Mouse (Mus musculus): Measurements from ENCODE around the gene Cacna2d1. TPM values are rescaled to one million over a fixed set of nuclear protein-coding genes. Genes with fewer than 3 reads are reported as not detected.

Gene Cacna2d1
- polyA plus RNA-seq, 1 experiment from 2014 or later = 11.3 TPM

GRCm38 (mm10) chr5:16309168-16310006 lies 374.9 kb downstream of the Cacna2d1 start:
- no peak overlapping the region for H3K4me2 ChIP-seq (ENCODE audit: low read depth, low read length)
- H3K27me3 ChIP-seq (ENCODE audit: control insufficient read depth, insufficient read depth, low read length) = no peaks in the 10 kb centered on the region
- peak; percentile 52; the same call in 1 of the 2 replicates for ATAC-seq (replicated peaks; ENCODE audit: insufficient number of reproducible peaks, low FRiP score, low TSS enrichment, low read depth)
- no peaks in the 10 kb centered on the region for H3K36me3 ChIP-seq (replicated peaks; ENCODE audit: control insufficient read depth, insufficient read depth, low read depth, low read length)
- no peak overlapping the region for H3K27ac ChIP-seq (replicated peaks; ENCODE audit: low read depth, low read length)
- 50% methylated on average over 7 of the region's 7 CpGs for WGBS
- no peaks in the 10 kb centered on the region for H3K4me1 ChIP-seq (ENCODE audit: control insufficient read depth, insufficient read depth, low read length)
- no peaks in the 10 kb centered on the region for H3K9me3 ChIP-seq (replicated peaks; ENCODE audit: control insufficient read depth, low read length)
- DNase-seq (ENCODE audit: low spot score) = peak; percentile 80
- no peak overlapping the region for H3K4me3 ChIP-seq (ENCODE audit: low read depth, low read length)
- H3K9ac ChIP-seq (replicated peaks; ENCODE audit: low read length) = no peak overlapping the region

DNA sequence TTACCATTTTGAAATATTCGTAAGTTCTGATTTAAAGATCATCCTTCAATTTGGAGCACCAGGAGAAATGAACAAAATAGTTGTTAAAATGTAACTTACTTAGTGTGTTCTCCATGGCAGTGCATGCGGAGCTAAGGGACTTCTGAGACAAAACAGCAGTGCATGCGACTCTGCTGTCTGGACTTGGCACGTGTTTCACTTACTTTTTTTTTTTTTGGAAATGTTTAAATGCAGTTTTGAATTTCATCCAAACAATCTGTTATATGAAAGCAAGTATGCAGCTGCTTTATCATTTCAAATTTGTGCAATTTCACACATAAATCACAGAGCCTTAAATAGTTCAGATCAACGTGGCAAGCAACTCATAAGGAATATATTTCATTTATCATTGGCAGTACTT lies 379.8 kb downstream of the Cacna2d1 start:
- Histone ChIP-seq H3K27ac (replicated peaks; ENCODE audit: low read depth, low read length) (no peak overlapping the region), H3K4me1 (ENCODE audit: control insufficient read depth, insufficient read depth, low read length) (no peaks in the 10 kb centered on the region), H3K9ac (replicated peaks; ENCODE audit: low read length) (no peak overlapping the region), H3K27me3 (ENCODE audit: control insufficient read depth, insufficient read depth, low read length) (no peaks in the 10 kb centered on the region), H3K9me3 (replicated peaks; ENCODE audit: control insufficient read depth, low read length) (no peaks in the 10 kb centered on the region), H3K36me3 (replicated peaks; ENCODE audit: control insufficient read depth, insufficient read depth, low read depth, low read length) (no peaks in the 10 kb centered on the region), H3K4me3 (ENCODE audit: low read depth, low read length) (no peak overlapping the region), H3K4me2 (ENCODE audit: low read depth, low read length) (no peak overlapping the region)
- DNase-seq (ENCODE audit: low spot score) = no peak
- WGBS = 83% methylated on average over 5 of the region's 5 CpGs
- ATAC-seq (replicated peaks; ENCODE audit: insufficient number of reproducible peaks, low FRiP score, low TSS enrichment, low read depth) = no peak

- ATAC-seq (replicated peaks; ENCODE audit: insufficient number of reproducible peaks, low FRiP score, low TSS enrichment, low read depth) = no peak
- Histone ChIP-seq H3K4me1 (ENCODE audit: control insufficient read depth, insufficient read depth, low read length) (no peaks in the 10 kb centered on the region), H3K36me3 (replicated peaks; ENCODE audit: control insufficient read depth, insufficient read depth, low read depth, low read length) (no peaks in the 10 kb centered on the region), H3K27ac (replicated peaks; ENCODE audit: low read depth, low read length) (no peak overlapping the region), H3K4me2 (ENCODE audit: low read depth, low read length) (no peak overlapping the region), H3K4me3 (ENCODE audit: low read depth, low read length) (no peak overlapping the region), H3K9ac (replicated peaks; ENCODE audit: low read length) (no peak overlapping the region), H3K9me3 (replicated peaks; ENCODE audit: control insufficient read depth, low read length) (no peaks in the 10 kb centered on the region), H3K27me3 (ENCODE audit: control insufficient read depth, insufficient read depth, low read length) (no peaks in the 10 kb centered on the region)
- no peak for DNase-seq (ENCODE audit: low spot score)
These were observed 381.5 kb downstream of the Cacna2d1 start for GRCm38 (mm10) chr5:16315983-16316390.

GRCm38 (mm10) chr5:16317680-16318242 lies 383.3 kb downstream of the Cacna2d1 start:
- ATAC-seq (replicated peaks; ENCODE audit: insufficient number of reproducible peaks, low FRiP score, low TSS enrichment, low read depth) = no peak
- 41% methylated on average over 4 of the region's 4 CpGs for WGBS
- DNase-seq (ENCODE audit: low spot score) = no peak

GRCm38 (mm10) chr5:16326610-16327009 lies 392.1 kb downstream of the Cacna2d1 start:
- Histone ChIP-seq H3K4me2 (ENCODE audit: low read depth, low read length) (no peak overlapping the region), H3K9me3 (replicated peaks; ENCODE audit: control insufficient read depth, low read length) (no peaks in the 10 kb centered on the region), H3K27ac (replicated peaks; ENCODE audit: low read depth, low read length) (no peak overlapping the region), H3K4me3 (ENCODE audit: low read depth, low read length) (no peak overlapping the region), H3K27me3 (ENCODE audit: control insufficient read depth, insufficient read depth, low read length) (no peaks in the 10 kb centered on the region), H3K4me1 (ENCODE audit: control insufficient read depth, insufficient read depth, low read length) (no peaks in the 10 kb centered on the region), H3K9ac (replicated peaks; ENCODE audit: low read length) (no peak overlapping the region), H3K36me3 (replicated peaks; ENCODE audit: control insufficient read depth, insufficient read depth, low read depth, low read length) (no peaks in the 10 kb centered on the region)
- WGBS = 90% methylated on average over 3 of the region's 3 CpGs
- DNase-seq (ENCODE audit: low spot score) (no peak), ATAC-seq (replicated peaks; ENCODE audit: insufficient number of reproducible peaks, low FRiP score, low TSS enrichment, low read depth) (no peak)

More at GRCm38 (mm10) chr5:16317680-16318242, 383.3 kb downstream of the Cacna2d1 start:
- Histone ChIP-seq H3K9me3 (replicated peaks; ENCODE audit: control insufficient read depth, low read length) (no peaks in the 10 kb centered on the region), H3K36me3 (replicated peaks; ENCODE audit: control insufficient read depth, insufficient read depth, low read depth, low read length) (no peaks in the 10 kb centered on the region), H3K9ac (replicated peaks; ENCODE audit: low read length) (no peak overlapping the region), H3K27ac (replicated peaks; ENCODE audit: low read depth, low read length) (no peak overlapping the region), H3K4me1 (ENCODE audit: control insufficient read depth, insufficient read depth, low read length) (no peaks in the 10 kb centered on the region), H3K4me3 (ENCODE audit: low read depth, low read length) (no peak overlapping the region), H3K27me3 (ENCODE audit: control insufficient read depth, insufficient read depth, low read length) (no peaks in the 10 kb centered on the region), H3K4me2 (ENCODE audit: low read depth, low read length) (no peak overlapping the region)

- Histone ChIP-seq H3K9me3 (replicated peaks; ENCODE audit: control insufficient read depth, low read length) (no peaks in the 10 kb centered on the region), H3K27me3 (ENCODE audit: control insufficient read depth, insufficient read depth, low read length) (no peaks in the 10 kb centered on the region), H3K4me1 (ENCODE audit: control insufficient read depth, insufficient read depth, low read length) (no peaks in the 10 kb centered on the region), H3K36me3 (replicated peaks; ENCODE audit: control insufficient read depth, insufficient read depth, low read depth, low read length) (no peaks in the 10 kb centered on the region), H3K9ac (replicated peaks; ENCODE audit: low read length) (no peak overlapping the region), H3K4me2 (ENCODE audit: low read depth, low read length) (no peak overlapping the region), H3K27ac (replicated peaks; ENCODE audit: low read depth, low read length) (no peak overlapping the region), H3K4me3 (ENCODE audit: low read depth, low read length) (no peak overlapping the region)
- ATAC-seq (replicated peaks; ENCODE audit: insufficient number of reproducible peaks, low FRiP score, low TSS enrichment, low read depth) = no peak
- no peak for DNase-seq (ENCODE audit: low spot score)
These were observed 410.9 kb downstream of the Cacna2d1 start for GRCm38 (mm10) chr5:16345393-16345792.

DNA sequence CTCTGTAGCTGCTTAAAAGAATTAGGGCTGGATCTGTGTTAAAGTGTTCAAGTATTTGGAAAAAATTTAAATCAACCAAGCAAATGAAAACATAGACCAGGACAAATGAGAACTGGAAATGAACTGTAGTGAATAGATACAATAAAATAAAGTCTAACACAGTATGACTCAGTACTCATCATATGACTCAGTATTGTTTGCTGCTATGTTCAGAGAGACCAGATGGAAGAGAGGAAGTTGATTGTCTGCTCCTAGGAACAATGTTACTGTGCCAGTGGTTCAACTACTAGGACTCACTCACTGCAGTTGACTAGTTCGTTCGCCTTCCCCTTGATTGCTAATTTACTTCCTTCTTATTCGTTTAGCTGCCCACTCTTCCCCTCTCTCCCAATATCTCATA lies 421.3 kb downstream of the Cacna2d1 start:
- WGBS = 91% methylated on average over 3 of the region's 3 CpGs
- H3K27me3 ChIP-seq (ENCODE audit: control insufficient read depth, insufficient read depth, low read length) = no peaks in the 10 kb centered on the region

DNA sequence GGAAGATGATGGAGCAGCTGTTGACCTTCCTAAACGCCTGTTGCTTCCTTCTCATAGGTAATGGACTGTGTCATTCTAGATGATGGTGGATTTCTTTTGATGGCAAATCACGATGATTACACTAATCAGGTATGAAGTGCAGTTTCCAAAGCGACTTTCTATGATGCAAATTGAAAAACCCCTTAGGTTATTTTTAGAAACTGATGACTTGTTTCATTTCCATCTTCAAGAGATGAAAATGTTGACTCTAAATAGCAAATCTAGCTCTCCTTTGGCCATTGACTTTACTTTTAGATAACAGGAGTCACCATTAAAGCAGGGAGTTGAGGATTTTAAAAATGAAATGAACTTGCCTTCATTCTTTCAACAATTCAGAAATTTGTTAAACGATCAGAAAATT lies 423.2 kb downstream of the Cacna2d1 start:
- 73% methylated on average over 4 of the region's 4 CpGs for WGBS
- DNase-seq (ENCODE audit: low spot score) (no peak), ATAC-seq (replicated peaks; ENCODE audit: insufficient number of reproducible peaks, low FRiP score, low TSS enrichment, low read depth) (no peak)
- Histone ChIP-seq H3K4me2 (ENCODE audit: low read depth, low read length) (no peak overlapping the region), H3K4me3 (ENCODE audit: low read depth, low read length) (no peak overlapping the region), H3K36me3 (replicated peaks; ENCODE audit: control insufficient read depth, insufficient read depth, low read depth, low read length) (no peaks in the 10 kb centered on the region), H3K9me3 (replicated peaks; ENCODE audit: control insufficient read depth, low read length) (no peaks in the 10 kb centered on the region), H3K27me3 (ENCODE audit: control insufficient read depth, insufficient read depth, low read length) (no peaks in the 10 kb centered on the region), H3K4me1 (ENCODE audit: control insufficient read depth, insufficient read depth, low read length) (no peaks in the 10 kb centered on the region), H3K27ac (replicated peaks; ENCODE audit: low read depth, low read length) (no peak overlapping the region), H3K9ac (replicated peaks; ENCODE audit: low read length) (no peak overlapping the region)

More for the DNA sequence above, 421.3 kb downstream of the Cacna2d1 start:
- no peaks in the 10 kb centered on the region for H3K9me3 ChIP-seq (replicated peaks; ENCODE audit: control insufficient read depth, low read length)
- H3K4me1 ChIP-seq (ENCODE audit: control insufficient read depth, insufficient read depth, low read length) = no peaks in the 10 kb centered on the region
- DNase-seq (ENCODE audit: low spot score) = no peak
- no peak overlapping the region for H3K9ac ChIP-seq (replicated peaks; ENCODE audit: low read length)
- H3K27ac ChIP-seq (replicated peaks; ENCODE audit: low read depth, low read length) = no peak overlapping the region
- H3K4me3 ChIP-seq (ENCODE audit: low read depth, low read length) = no peak overlapping the region
- ATAC-seq (replicated peaks; ENCODE audit: insufficient number of reproducible peaks, low FRiP score, low TSS enrichment, low read depth) = no peak
- no peak overlapping the region for H3K4me2 ChIP-seq (ENCODE audit: low read depth, low read length)
- no peaks in the 10 kb centered on the region for H3K36me3 ChIP-seq (replicated peaks; ENCODE audit: control insufficient read depth, insufficient read depth, low read depth, low read length)

Data from embryonic facial prominence, embryonic 11.5 days (tissue).